Mouse (Mus musculus) retina, adult 2 months (tissue): Measurements from ENCODE around the gene Dnajb8.

ENCODE experiments used
- DNase-seq: peaks from one replicate; pipeline ENCODE4 v3.0.0-alpha.2; 2012; ENCODE audit warnings: low read depth, low spot score

Dnajb8 gene

DNA sequence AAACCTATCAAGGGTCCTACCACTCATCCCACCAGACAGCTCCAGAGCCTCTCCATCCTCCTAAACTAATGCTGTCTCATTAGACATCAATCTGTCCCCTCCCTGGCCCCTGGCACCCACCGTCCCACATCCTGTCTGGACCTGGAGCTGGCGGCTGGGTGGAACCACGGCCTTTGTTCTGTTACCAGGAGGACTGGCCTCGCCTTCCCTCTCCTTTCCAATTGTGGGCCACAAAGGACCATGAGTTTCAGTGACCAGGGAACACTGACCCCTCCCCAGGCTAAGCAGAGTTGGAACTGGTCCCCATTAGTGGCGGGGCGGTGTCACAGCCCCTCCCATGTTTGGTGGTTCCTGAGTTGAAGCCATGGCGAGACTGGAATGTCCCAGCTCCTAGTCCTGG, 5.5 kb downstream of the Dnajb8 start:
- DNase-seq, result no peak

DNA sequence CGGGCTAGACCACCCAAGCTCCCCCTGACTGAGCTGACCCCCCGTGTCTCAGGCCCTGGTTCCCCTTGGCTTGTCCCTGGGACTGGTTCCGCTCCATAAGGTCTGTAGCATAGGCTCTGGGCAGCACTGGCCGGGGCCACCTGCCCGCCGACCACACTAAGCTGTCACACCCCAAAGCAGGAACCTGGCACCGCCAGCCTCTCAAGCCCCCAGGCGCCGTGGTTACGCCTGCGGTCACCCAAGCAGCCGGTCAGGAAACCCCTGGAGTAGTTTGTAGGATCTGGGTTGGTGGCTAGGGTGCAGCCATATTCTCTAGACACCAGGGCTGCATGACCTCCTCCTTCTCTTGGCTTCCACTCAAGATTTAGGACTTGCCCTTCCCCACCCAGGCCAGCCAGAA, 7.2 kb downstream of the Dnajb8 start:
- DNase-seq, result no peak

DNA sequence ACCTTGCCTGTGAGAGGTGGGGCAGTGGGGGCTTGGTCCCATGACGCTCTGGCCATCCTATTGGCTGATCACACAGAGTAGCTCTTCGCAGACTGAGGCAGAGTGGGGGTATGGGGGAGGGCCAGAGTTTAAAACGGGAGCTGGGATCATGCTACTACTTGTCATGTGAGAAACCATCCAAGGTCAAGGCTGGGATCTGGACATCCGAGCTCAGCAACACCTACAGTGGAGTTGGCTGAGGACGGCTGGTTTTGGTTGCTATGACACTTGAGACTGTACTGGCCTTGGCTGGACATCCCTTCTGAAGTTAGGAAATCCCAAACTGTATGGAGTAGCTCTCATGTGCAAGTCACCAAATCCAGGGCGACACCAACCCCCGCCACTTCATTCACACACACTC, 9.8 kb downstream of the Dnajb8 start:
- DNase-seq, result no peak

DNA sequence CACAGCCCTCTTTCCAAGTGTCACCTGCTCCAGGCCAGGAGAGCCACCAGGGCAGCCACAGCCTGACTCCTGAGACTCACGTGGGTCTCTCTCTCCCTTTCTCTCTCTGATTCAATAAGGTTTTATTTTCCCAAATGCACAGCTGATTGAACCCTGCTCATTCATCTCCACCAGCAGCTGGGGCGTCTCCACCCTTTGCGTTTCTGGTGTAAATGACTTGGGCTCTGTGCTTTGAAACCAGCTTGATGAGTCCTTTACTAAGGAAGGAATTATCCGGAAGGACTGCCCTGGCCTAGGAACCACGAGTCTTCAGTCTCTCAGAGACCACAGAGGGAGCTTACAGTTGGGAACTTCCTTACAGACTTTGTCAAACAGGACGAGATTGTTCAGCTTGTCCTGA, 10.2 kb downstream of the Dnajb8 start:
- DNase-seq, result no peak

DNA sequence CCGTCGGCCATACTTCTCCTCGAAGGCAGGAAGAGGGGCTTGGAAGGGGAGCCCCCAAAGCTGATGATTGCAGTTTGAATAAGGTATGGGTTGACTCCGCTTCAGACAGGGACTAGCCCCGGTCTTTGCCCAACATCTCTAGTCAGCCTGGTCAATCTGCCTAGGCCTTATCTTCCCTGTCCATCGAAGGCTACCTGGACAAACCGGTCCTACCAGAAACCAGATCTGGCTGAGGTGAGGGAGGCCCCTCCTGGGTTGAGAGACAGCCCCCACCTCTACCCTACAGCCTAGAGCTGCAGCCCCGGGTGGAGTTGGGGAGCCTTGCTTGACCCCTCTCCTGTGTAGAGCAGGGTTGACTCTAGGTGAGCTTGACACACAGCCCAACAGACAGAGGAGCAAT, 11.9 kb downstream of the Dnajb8 start:
- DNase-seq, result no peak

DNA sequence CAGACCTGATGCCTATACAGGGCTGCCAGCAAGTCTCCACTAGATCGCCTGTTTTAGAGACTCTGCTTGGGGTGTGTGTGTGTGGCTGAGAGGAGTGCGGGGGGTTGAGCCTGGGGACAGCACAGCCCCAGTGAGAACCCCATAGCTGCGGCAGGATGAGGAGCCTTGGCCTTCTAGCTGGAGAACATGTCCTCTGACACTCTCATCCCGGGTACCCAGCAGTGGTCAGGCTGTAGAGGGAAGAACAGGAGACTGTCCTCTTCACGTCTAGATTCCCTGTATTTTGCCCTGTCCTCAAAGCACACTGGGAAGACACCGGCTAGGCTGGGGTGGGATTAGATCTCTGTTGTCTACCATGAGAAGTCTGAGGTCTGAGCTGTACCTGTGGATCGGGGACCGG, 13.4 kb downstream of the Dnajb8 start:
- DNase-seq, result no peak

DNA sequence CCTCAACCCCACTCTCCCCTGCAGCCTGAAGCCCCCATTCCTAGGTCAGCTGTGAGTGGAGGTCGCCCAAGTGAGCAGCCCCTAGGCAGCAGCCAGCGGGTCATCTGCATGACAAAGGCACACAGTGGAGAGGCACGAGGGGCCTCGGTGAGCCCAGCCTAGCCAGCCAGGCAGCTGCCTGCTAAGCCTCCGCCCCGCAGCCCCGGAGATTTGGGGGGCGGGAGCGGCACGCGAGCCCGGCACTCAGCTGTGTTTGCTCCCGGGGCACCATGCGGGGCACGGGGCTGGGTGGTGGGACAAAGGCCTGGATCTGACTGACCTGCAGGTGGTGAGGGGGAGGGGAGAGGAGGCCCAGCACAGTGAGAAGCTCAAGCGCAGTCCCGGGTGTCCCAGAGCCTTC, 13.9 kb downstream of the Dnajb8 start:
- no peak for DNase-seq

DNA sequence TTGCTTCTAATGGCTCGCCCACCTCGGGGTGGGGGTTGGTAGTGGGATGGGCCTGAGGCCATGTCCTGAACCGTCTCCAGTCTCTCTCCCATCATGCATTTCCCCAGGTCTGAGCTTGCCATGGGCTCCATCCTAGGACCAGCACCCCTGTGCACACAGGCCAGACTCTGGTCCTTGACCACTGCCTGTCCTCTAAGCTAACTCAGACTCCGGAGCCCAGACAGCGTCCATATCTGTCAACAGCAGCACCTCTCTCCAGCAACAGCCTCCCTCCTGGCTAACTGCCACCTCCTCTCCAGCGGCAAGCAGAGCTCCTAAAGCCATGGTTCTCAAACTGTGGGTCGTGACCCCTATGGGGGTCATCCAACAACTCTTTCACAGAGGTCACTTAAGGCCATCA, 14.4 kb downstream of the Dnajb8 start:
- DNase-seq, result no peak

DNA sequence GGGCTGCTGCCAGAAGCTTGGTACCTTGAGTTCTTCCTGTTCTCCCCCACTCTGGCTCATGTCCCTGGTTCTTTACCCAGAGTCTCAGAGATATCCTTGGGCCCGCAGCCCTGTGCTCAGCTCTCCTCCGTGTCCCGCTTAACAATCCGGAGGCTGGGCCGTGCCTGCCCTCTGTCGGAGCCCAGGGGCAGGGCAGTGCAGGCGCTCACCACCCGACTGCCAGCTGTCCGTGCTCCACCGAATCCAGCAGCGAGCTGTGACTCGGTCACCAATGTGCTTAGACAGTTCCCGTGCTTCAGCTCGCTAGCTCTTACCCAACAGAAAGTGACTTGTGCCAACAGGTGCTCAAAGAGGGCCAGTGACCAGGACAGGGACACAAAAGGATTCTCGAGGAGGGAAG, 20.5 kb downstream of the Dnajb8 start:
- DNase-seq, result no peak

DNA sequence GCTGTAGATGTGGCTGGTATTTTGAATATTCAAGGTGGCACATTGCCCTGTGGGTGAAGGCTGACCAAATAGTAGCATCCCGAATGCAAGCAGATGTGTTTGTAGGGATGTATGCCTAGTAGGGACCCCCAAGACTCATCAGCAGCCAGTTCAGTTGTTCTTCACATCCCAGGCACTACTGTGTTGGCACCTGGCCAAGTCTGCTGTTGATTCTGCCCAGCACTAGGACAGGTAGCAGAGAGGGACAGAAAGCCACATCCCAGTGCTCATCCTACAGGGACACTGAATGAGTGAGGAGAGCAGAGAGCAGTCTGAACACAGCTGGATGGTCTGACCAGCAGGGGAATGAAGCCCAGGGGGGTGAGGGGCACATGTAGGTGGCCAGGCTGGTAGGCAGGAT, 27.2 kb downstream of the Dnajb8 start:
- DNase-seq, result no peak

DNA sequence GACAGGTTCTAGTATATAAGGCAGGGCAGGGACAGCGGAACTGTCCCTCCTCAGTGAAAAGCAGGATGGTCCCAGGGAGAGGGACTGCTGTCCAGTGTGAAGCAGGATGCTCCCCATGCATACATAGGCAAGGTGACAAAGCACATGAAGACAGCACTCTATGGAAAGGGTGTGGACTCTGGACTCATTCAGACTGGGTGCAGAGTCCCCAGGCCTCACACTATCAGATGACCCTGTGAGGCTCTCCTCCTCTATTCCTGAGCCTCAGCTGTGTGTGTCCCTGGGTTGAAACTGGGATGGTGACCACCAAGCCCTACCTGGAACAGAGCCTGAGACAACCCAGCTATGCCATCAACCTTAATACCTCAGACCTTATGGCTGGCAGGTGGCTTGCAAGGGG, 29.3 kb downstream of the Dnajb8 start:
- no peak for DNase-seq

DNA sequence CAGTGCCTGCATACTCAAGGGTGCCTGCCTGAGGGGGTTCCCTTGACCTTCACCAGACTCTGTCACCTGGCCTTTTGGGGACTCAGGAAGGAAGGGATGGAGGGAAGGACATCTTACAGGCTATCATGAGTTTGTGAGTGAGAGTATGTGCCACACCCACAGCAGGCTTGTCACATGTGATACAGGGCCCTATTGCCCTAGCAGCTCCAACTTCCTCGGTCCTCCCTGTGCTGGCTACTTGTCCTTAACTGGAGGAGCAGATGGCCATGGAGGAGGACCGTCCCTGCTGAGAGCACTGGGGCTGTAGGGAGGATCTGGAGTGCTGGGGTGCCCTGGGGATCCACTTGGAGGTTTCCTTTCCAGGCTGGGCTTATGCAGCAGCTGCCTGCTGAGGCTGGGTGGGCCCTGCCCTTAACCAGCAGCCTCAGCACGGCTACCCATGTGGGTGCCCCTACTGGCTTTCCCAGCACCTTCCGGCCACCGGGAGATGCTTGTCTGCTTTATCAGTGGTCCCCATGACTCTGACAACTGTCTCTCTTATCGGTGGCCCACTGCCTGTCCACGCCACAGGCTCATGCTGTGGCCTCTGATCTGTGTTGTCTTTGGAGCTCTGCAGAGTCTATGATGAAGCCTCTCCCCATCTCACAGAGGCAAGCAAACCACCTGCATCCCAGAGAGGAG, 29.9 kb downstream of the Dnajb8 start:
- DNase-seq, result no peak

DNA sequence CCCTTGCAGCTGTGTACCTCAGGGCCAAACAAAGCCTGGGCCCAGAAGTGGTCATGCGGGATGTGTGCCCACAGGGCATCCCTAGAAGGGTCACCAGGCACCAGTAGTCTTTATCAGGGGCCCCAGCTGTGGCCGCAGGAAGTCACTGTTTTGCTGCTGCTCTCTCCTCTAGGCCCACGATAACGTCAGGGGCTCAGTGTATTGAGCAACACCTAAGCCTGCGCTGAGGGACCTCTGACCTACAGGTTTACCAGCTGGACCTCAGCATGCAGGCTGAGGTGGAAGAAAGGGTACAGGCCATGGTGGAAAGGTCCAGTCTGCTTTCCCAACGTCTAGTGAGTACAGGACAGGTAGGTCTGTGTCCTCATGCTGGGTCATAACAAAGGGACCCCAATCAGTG, 32.0 kb downstream of the Dnajb8 start:
- no peak for DNase-seq

DNA sequence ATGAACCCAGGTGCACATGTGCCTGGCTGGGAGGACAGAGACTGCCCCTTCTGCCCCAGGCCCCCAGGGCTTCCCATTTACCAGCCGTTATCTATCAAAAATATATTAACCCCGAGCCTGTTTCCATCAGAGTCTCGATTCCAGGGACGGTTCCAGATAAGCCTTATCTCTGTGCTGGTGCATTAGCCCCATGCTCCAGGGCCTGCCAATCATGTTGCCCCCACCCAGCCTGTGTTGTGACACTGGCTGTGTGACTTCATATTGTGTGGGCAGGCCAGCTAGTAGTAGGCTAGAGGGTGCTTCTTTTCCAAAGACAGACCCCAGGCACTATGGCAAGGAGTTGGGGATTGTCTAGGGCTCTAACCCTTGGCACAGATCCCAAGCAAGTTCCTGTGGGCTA, 33.4 kb downstream of the Dnajb8 start:
- no peak for DNase-seq

DNA sequence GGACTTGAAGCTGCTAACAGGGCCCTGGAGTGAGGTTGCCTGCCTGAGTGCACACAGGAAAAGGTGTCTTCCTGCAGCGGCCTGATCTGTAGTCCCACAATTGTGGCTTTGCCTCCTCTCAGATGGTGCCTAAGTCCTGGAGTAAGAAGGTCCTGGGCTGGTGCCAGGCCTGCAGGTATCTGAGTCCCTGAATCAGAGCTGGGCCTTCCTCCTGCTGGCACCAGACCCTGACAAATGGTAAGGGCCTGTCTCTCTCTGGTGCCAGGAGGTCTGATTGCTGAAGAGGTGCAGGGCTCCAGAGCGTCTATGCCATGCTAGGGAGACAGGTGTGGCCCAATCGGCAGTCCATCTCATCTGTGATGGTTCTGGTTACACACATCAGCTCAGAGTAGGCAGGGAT, 37.6 kb downstream of the Dnajb8 start:
- no peak for DNase-seq

DNA sequence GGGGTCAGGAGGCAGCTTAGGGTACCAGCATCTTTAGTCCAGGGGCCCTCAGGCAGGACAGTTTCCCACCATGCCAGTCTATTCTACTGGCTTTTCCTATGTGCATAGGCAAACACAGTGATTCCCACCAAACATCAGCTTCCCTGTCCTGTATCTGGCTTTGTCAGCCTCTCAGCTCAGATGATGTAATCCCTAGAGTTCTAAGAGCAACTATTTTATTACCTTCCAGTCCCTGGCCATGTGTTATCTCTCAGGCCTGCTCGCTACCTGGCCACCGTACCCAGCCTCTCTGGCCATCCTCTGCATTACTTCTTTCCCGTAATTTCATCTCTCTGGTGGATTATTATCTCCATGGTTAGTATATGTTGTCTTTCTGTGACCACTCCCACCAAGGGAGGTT, 38.6 kb downstream of the Dnajb8 start:
- DNase-seq, result no peak

DNA sequence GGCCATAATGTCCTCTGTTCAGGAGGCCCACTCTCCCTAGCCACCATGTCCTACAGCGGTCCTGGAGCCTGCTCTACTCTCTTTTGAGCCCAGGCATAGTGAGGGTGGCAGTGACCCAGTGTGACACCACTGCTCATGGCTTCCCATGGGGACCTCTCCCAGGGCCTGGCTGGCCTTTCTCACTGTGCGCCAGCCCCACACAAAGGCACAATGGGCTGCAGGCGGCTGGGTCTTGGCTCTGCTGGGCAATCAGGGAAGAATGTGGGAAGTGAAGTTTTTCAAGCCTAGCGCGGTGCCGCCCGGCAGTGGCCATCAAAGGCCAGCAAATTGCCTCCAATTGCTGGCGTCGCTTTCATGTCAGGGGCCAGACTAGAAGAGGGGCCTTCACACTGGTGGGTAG, 40.1 kb downstream of the Dnajb8 start:
- no peak for DNase-seq

DNA sequence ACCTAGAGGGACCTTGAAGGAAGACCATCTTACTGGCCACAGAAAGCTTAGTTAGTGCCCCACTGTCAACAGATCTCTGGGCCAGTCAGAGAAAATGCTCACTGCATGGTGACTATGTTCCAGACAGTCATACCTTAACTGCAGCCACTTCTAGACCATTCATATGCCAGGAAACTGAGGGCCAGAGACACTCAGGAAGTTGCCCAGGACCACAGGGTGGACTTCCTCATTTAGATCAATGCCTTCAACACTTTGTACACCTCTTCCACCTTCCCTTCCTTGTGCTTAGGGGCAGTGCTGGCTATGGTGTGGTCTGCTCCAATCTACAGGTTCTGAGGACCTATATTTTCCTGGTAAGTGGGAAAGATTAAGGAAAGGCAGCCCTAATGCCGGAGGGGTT, 43.3 kb downstream of the Dnajb8 start:
- no peak for DNase-seq

DNA sequence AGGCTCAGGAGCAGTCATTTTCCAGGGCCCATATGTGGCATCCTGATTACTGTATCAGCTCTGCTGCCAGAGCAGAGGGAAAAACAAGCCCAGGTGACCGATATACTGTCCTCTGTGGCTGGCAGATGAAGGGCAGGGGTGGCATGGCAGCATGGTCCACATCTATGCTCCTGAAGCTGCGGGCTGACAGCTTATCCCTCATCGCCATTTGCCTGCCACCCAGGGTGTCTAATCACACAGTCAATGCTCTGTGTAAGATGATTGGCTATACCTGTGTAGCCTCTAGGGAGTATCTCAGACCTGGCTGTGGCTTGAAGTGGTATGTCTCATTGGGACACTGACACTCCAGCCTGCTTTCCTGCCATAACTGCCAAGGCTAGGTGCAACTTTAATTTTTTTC, 44.0 kb downstream of the Dnajb8 start:
- no peak for DNase-seq

DNA sequence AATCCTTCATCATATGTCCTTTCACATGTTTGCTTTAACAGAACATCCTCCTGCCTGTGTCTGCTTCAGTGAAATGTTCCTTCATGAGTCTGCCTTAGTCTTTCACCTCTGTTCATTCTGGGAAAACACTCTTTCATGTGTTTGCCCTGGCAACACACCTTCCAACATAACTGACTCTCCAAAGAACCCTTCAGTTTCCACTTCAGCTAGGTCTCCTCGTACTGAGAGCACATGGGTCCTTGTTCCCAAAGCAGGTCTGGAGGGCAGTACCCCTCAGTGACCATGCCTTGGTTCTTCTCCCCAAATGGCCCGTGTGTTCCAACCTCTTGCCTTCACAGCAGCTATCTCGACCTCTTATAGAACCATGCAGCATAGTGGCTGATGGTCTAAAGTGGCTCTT, 45.0 kb downstream of the Dnajb8 start:
- no peak for DNase-seq

DNA sequence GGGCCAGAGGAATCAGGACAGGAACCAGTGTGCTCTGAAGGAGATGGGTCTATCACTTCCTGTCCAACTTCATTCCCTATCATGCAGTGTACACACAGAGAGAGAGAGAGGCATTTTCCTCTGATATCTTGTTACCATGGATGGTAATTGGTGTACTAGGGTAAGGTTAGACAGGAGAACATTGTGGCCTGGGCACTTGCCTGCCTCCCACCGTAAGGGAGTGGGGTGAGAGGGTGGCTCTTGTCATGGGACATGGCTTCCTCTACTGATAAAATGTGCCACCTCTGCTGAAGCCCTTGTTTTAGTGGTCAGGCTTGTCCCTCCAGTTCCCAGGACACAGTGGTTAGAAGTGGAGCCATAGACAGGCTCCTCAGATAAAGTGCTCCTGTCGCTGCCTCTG, 45.9 kb downstream of the Dnajb8 start:
- no peak for DNase-seq

DNA sequence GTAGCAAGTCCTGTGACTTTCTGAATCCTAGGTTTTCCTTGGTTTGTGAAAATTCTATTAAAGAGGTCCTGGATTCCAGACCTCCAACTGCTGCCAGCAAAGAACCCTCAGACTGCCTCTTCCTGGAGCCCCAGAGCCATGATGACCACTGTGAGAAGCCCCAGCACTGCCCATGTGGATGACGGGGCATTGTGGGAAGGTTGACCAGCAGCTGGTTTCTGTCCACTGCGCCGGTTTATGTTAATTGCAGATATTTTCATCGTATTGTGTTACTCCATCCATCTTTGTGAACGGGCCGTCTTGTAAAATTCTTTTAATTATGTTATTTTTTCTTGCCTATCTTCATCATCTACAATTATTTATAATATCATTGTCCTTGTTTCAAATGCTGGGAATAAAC, 52.6 kb downstream of the Dnajb8 start:
- no peak for DNase-seq

DNA sequence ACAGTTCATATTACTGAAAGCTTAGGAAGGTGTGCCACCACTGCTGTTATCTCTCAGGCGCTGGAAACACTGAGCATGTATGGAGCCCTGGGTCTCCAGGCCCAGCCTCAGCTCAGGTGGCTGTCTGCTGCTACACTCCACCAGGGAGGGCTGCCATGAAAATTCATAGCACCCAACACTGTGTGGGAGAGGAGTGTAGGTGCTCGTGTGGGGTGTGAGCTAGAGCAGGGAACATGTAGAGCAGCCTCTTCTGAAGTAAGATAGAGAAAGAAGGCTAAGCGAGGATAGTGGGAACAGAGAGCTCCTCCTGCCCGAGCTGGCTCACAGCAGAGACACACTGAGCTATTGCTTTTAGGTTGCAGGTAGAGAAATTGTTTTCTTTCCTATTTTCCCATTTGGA, 54.2 kb downstream of the Dnajb8 start:
- DNase-seq, result no peak

DNA sequence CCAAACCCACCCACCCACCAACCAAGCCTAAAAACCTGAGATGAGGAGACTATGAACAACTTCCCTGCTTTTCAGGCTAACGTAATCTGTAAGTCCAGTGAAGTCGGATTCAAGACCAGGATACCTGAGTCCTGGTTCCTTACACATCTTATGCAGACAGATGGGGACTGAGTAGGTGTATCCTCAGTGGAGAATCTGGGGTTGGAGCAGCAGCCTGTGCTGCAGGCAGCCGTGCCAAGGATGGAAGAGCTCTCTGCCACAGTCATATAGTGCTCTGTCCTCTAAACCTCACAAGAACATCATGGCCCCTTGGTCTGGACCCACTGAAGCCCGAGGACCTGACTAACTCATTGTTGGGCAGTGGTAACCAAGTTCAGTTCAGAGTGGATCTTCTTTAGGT, 55.2 kb downstream of the Dnajb8 start:
- DNase-seq, result no peak
